Mouse (Mus musculus) c-Kit-positive CD71-negative TER-119-negative erythroid progenitor cells, embryonic 14.5 days (primary cell): Measurements from ENCODE around the gene Capg.
A peak's percentile ranks its signal among the peaks of the same experiment; 100 is the strongest.

Source experiments
- DNase-seq: peaks from one replicate; pipeline ENCODE4 v3.0.0-alpha.2; 2013; ENCODE audit warnings: low read depth

Capg gene

DNA sequence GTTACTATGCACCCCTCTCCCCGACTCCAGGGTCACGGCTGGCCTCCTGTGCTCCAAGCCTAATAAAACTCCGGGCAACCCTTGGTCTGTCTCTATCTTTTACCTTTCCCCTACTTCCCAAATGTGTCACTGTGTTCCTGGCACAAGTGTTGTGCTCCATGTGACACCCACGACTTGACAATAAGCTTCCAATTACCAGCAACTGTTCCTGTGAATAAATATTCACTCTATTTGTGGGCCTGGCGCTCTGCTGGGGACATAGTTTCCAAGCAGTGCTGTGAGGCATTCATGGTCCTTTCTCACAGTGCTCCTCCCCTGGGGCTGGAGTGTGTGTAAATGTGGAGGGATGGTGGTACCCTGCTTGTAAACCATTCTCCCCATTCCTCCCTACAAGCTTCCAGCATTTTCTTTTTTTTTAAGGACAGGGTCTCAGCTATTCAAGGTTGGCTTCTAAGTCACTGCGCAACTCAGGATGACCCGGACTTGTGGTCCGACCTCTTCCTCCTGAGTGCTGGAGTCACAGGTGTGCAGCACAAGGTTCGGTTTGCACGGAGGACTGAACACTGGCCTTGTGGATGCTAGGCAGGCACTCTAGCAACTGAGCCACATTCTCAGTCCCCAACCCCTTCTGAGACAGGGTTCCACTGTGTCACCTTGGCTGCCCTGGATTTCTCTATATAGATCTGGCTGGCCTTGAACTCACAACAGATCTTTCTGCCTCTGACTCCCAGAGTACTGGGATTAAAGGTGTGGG lies 26.6 kb downstream of the Capg start:
- DNase-seq: no peak

- DNase-seq: no peak
Measured at GRCm38 (mm10) chr6:72571826-72572225, 27.6 kb downstream of the Capg start.

DNA sequence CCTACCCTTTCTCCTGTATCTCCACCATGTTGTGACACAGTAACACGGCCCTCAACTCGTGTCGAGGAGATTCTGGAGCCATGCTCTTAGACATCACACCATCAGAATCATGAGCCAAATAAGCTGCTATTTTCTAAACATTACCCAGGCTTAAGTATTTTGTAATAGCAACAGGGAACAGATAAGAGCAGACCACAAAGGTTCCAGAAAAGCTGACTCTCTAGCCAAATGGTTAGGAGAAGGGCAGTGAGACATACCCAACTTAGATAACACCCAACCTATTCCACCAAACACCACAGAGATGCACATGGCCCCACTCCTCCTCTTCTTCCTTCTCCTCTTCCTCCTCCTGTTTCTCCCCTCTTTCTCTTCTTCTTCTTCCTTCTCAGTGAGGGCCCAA lies 31.9 kb downstream of the Capg start:
- no peak for DNase-seq

DNA sequence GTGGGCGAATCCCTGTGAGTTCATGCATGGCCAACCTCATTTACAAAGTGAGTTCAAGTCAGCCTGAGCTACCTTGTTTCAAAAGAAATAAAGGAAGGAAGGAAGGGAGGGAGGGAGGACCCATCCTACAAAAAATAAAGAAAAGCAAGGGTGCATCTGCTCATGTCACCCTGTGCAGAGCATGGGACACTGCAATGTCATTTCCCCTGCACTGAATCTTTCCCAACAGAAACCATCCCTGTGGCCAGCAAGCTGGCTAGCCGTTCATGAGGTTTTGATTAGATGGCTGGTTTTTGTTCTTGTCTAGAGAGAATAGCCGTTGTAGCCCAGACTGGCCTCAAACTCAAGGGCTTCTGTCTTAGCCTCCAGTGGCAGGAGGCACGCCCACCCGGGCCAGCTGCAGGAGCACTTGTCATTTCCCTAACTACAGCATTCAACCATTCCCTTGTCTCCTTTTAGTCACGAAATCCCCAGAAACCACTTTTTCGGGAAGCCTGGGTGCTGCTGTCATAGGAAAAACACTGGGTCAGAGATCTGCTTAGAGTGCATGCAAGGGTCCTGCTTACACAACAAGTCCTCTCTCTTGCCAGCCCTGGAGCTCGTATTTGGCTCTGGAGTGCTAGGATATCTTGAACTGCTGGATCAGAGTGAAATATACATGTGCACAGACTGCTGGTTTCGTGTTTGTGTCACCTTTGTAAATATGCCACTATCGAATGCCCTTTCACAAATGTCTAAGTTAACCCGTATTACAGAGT lies 37.6 kb downstream of the Capg start:
- DNase-seq: no peak

DNA sequence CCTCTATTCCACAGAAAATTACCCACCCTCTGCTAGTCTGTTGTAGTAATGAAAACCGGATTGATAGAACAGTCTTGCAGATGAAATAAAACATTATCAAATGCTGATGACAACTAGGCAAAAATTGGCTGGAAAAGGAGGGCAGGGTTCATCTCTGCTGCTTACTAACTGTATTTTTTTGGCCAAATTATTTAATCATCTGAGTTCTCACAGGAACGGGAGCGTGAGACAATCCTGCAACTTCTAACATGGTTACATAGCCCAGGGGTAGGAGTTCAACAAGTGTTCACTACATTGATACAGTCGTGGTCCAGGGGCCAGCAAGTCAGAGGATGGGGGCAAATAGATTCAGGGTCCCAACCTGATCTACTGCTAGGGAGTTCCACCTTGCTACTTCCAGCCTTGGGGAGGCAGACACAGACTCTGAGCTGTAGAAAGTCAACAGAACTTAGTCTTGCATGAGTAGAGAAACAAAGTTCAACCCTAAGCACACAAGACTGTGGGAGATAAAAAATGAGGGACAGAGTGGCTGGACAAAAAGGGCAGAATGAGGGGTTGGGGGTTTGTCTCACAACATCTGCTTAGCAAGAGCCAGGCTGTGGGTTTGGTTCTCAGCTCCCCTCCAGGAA lies 39.1 kb downstream of the Capg start:
- no peak for DNase-seq

DNA sequence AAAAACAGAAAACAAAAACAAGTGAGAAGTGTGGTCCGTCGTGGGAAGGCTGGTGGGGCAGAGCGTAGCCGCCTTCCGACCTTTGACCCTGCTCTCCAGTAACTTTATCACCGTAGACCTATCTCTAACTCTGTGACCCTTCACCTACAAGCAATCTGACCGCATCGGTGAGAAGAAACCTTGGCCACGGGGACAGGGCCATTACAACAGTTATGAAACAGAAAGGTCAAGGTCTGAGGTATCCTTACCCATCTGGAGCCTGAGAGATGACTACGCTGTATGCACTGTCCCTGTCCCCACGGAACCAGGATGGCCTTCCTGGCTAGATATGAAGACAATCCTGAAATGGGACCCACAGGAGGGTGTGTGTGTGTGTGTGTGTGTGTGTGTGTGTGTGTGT lies 40.0 kb downstream of the Capg start:
- no peak for DNase-seq

DNA sequence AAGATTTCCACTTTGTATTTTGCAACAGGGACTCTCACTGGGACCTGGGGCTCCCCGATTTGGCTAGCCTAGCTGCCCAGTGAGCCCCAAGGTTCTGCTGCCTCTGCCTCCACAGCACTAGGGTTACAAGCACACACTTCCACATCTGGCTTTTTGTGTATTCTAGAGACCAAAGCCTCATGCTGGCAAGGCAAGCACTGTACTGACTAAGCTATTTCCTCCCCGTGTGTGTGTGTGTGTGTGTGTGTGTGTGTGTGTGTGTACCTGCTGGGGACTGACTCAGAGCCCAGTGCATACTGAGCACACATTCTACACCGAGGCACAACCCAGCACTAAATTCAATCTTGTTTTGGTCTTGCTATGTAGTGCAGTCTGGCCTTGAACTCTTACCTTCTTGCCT lies 42.5 kb downstream of the Capg start:
- DNase-seq: no peak

DNA sequence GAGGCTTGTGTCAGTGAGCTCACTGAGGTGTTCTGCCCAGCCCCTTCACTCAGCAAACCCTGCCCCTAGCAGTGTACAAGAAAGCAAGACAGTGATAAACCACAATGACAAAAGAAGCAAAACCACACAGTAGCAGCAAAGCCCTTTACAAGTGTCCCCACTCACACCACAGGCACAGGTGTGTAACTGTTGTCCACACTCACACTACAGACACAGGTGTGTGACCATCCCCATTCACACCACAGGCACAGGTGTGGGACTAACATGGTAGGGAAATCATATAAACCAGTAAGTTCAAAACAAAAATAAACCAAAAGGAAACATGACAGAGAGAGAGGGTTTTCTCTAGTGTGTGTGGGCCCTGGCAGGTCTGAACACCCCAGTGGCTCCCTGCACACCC lies 44.1 kb downstream of the Capg start:
- no peak for DNase-seq

DNA sequence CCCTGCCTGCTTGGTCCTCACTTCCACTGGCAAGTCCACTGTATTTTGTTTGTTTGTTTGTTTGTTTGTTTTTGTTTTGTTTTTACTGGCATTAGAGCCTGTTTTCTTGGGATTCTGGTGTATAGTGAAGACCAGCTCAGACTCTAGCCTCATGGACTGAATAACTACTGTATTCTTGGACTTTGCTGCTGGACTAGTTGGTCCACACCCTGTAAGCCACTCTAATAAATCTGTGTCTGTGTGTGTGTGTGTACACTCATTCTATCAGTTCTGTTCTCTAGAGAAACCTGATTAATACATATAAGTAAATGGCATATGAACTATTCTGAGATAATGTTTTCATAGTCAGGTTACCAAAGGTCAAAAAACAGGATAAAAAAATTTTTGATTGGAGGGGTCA lies 45.9 kb downstream of the Capg start:
- no peak for DNase-seq

DNA sequence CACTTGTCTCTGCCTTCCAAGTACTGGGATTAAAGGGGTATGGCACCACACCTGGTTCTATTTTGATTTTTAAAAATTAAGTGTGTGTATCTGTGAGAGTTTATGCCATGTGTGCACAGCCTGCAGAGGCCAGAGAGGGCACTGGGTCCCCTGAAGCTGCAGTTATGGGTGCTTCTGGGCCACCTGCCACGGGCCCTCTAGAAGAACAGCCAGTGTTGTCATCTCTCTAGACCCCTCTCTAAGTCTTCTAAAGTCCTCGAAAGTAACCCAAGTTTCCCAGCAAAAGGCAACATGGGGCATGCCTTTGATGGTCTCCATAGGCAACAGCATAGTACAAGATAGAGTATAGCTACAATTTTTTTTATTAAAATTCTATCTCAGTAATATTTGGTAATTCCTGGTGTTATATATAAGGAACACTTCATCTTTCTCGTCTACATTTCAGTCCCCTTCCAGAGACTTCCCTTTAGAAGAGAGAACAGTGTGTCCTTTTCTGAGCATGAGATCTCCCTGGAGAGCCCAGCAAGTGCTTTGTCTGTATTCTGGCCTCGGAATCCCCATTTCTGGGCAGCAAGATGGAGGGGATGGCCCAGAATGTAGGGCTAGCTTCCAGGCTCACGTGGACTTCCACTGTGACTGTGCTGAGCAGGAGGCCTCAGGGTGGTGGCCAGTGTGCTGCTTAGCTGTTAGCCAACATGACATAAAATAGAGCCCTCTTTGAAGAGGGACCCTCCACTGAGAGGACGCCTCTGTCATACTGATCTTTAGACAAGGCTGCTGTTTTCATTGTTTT lies 49.0 kb downstream of the Capg start:
- no peak for DNase-seq

GRCm38 (mm10) chr6:72593914-72594313 lies 49.7 kb downstream of the Capg start:
- no peak for DNase-seq

- no peak for DNase-seq
Measured at GRCm38 (mm10) chr6:72597083-72597874, 53.1 kb downstream of the Capg start.

- peak; percentile 96 for DNase-seq
Measured at GRCm38 (mm10) chr6:72597956-72598753, 54.0 kb downstream of the Capg start, which contains the start of the genes Elmod3 and Retsat. Gene Elmod3, minus strand, starts transcription at chr6:72598413. Gene Retsat, plus strand, starts transcription at chr6:72598475.

DNA sequence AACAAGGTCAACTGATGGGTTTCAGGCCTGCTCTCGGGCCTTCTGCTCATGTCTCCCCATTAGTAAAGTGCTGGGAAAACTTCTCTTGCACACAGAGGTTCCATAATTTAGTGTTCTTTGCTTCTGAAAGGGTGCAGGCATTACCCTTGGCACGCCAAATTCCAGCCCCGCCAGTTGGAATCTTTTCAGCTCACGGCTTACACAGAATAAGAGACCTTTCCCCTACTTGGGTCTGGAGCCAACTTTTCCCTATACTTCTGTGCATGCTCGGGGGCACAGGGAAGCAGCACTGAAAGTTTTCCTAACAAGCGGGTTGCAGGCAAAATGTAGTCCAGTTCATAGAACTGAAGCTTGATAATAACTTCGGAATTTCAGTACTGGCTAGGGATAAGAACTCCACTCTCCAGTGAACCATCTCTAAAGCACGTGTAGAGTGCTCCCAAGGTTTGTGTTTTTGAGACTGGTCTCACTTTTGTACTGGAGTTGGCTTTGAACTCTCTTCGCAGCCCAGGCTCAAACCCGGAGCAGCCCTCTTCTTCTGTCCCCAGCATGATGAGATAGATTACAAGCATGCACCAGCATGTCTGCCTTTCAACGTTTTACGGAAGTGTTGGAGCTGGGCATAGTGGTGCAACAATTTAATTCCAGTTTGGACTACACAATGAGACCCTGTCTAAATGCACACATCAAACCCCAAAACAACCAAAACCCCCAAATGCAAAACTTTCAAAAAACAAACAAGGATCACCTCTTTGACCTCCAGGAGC lies 54.8 kb downstream of the Capg start:
- DNase-seq: no peak

DNA sequence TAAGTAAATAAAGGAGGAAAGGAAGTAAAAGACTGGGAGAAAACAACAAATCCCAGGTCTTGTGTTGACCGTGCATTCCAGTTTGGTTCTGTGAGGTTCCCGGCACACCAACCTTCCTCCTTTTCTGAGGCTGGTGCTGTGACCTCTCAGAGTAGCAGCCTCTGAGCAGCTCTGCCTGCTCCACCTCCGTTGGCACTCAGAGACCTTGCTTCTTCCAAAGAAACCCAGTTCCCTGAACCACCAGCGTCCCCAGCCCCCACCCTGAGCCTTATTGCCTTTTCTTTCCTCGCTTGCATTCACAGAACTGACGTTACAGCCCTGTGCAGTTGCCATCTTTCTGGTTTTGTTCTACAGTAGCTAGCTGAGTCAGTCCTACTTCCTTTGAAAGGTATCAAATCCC lies 56.0 kb downstream of the Capg start:
- no peak for DNase-seq

GRCm38 (mm10) chr6:72600771-72601170 lies 56.6 kb downstream of the Capg start:
- no peak for DNase-seq

- peak; percentile 86 for DNase-seq
Measured at GRCm38 (mm10) chr6:72601732-72602131, 57.5 kb downstream of the Capg start.

DNA sequence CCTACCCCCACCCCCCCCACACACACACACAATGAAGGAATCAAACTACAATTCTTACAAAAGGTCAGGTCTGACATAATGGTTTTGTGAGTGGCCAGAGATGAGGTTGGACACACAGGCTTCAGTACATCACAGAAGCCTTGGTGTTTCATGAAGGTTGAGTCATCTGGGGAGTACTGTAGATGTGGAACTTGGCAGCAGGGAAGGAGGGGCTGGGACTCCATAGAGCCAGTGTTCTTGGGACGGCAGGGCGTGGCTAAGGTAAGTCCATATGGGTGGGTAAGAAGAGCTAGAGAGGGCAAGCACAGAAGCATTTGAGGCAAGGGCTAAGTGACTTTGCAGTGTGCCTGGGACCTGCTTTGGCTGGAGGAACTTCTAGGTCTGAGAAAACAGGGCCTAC lies 59.9 kb downstream of the Capg start:
- no peak for DNase-seq

- no peak for DNase-seq
Measured at GRCm38 (mm10) chr6:72607060-72607459, 62.9 kb downstream of the Capg start.

- DNase-seq: no peak
Measured at GRCm38 (mm10) chr6:72607676-72608075, 63.5 kb downstream of the Capg start.
